Mouse (Mus musculus) liver, postnatal 0 days (tissue): Measurements from ENCODE around the gene Fxyd2.

Experiments
- CTCF ChIP-seq: sonication (generic); IDR thresholded peaks from 2 replicates; pipeline ENCODE4 v1.5.1; 2016; ENCODE audit warnings: antibody characterized with exemption, low read depth
- EP300 ChIP-seq: IDR thresholded peaks from 2 replicates; pipeline ENCODE4 v1.6.1; 2016; ENCODE audit warnings: antibody characterized with exemption, low read depth, mild to moderate bottlenecking

- TF ChIP-seq CTCF = no peak
- TF ChIP-seq EP300 = no peak
Measured at GRCm38 (mm10) chr9:45368341-45368901, 31.0 kb upstream of the Fxyd2 start.
